Mouse (Mus musculus): ENCODE data around the gene Pgam2. TPM values are rescaled to one million over a fixed set of nuclear protein-coding genes. Genes with fewer than 3 reads are reported as not detected.

Pgam2 gene
- total RNA-seq, 2 experiments from 2014 or later: 6.0 to 6.6 TPM

- DNase-seq (ENCODE audit: low spot score in 2 of 2): no peak
- intact Hi-C loops (cut with DNase I): loop anchor here (5.0 kb wide), 2 partner anchors 52 to 92 kb away; partner anchors contain the start of genes Pold2 and Polm
Observed at GRCm38 (mm10) chr11:5785732-5786131, 17.8 kb downstream of the Pgam2 start.

GRCm38 (mm10) chr11:5782199-5782944 lies 21.2 kb downstream of the Pgam2 start:
- intact Hi-C loops (cut with DNase I): no loop called here
- DNase-seq (ENCODE audit: low spot score in 2 of 2): no peak

GRCm38 (mm10) chr11:5780035-5780499 lies 23.5 kb downstream of the Pgam2 start:
- intact Hi-C loops (cut with DNase I): no loop called here
- DNase-seq (ENCODE audit: low spot score in 2 of 2): no peak

GRCm38 (mm10) chr11:5778481-5778880 lies 25.1 kb downstream of the Pgam2 start:
- no peak for DNase-seq (ENCODE audit: low spot score in 2 of 2)
- intact Hi-C loops (cut with DNase I): no loop called here

GRCm38 (mm10) chr11:5766019-5766418 lies 37.5 kb downstream of the Pgam2 start:
- no peak for DNase-seq (ENCODE audit: low spot score in 2 of 2)
- intact Hi-C loops (cut with DNase I): no loop called here

GRCm38 (mm10) chr11:5762633-5762982 lies 40.9 kb downstream of the Pgam2 start:
- no peak for DNase-seq (ENCODE audit: low spot score in 2 of 2)
- intact Hi-C loops (cut with DNase I): no loop called here

GRCm38 (mm10) chr11:5761820-5762632 lies 41.5 kb downstream of the Pgam2 start, which contains the start of gene Urgcp:
Urgcp (minus strand) TSS chr11:5762376.
- peak; percentile 93 for DNase-seq (ENCODE audit: low spot score in 2 of 2)
- intact Hi-C loops (cut with DNase I): no loop called here

GRCm38 (mm10) chr11:5753755-5754154 lies 49.8 kb downstream of the Pgam2 start:
- DNase-seq (ENCODE audit: low spot score in 2 of 2): no peak
- intact Hi-C loops (cut with DNase I): no loop called here

Other genes with a start within 250 kb of the Pgam2 start
- not detected for gene Ankrd36, start 234.0 kb downstream of the Pgam2 start, total RNA-seq (2021)
- gene Mrps24, start 88.1 kb downstream of the Pgam2 start, total RNA-seq (2021): 10 to 100 TPM; 64.7 to 71.7 TPM
- 10 to 100 TPM; 65.6 to 75.2 TPM for gene Urgcp, start 41.4 kb downstream of the Pgam2 start, total RNA-seq (2021)
- gene Dbnl, start 15.2 kb downstream of the Pgam2 start, total RNA-seq (2021): 10 to 100 TPM; 69.2 to 72.2 TPM
- 10 to 100 TPM in 1 of 2 experiments, 1 to 10 TPM in 1; 8.9 to 13.7 TPM for gene Polm, start 34.3 kb upstream of the Pgam2 start, total RNA-seq (2021)
- gene Aebp1, start 58.2 kb upstream of the Pgam2 start, total RNA-seq (2021): 10 to 100 TPM; 12.4 to 19.1 TPM
- 10 to 100 TPM; 18.0 to 19.2 TPM for gene Pold2, start 74.6 kb upstream of the Pgam2 start, total RNA-seq (2021)
- gene Myl7, start 95.0 kb upstream of the Pgam2 start, total RNA-seq (2021): not detected
- gene Gck, start 146.3 kb upstream of the Pgam2 start, total RNA-seq (2021): 1 to 10 TPM; 1.6 to 2.2 TPM
- gene Ykt6, start 152.0 kb upstream of the Pgam2 start, total RNA-seq (2021): 10 to 100 TPM; 82.8 to 91.0 TPM

All from left cerebral cortex, postnatal 36 days (tissue).